Mouse (Mus musculus): ENCODE measurements around the gene Oprm1.
A peak's percentile ranks its signal among the peaks of the same experiment; 100 is the strongest.

Gene Oprm1

GRCm38 (mm10) chr10:7043896-7044295 lies 285.6 kb downstream of the Oprm1 start:
- DNase-seq (ENCODE audit: low spot score in 2 of 2): no peak

GRCm38 (mm10) chr10:7047288-7047918 lies 289.1 kb downstream of the Oprm1 start:
- no peak for DNase-seq (ENCODE audit: low spot score in 2 of 2)

GRCm38 (mm10) chr10:7047919-7048291 lies 289.6 kb downstream of the Oprm1 start:
- no peak for DNase-seq (ENCODE audit: low spot score in 2 of 2)

GRCm38 (mm10) chr10:7049901-7050300 lies 291.6 kb downstream of the Oprm1 start:
- DNase-seq (ENCODE audit: low spot score in 2 of 2): no peak

GRCm38 (mm10) chr10:7052315-7053017 lies 294.2 kb downstream of the Oprm1 start, which contains the start of gene Ipcef1:
TSS of gene Ipcef1 (minus strand) at chr10:7052478.
- DNase-seq (ENCODE audit: low spot score in 2 of 2): no peak

- DNase-seq (ENCODE audit: low spot score in 2 of 2): no peak
Observed at GRCm38 (mm10) chr10:7054560-7055205, 296.4 kb downstream of the Oprm1 start.

- DNase-seq (ENCODE audit: low spot score in 2 of 2): no peak
Observed at GRCm38 (mm10) chr10:7057546-7057945, 299.2 kb downstream of the Oprm1 start.

GRCm38 (mm10) chr10:7060326-7060725 lies 302.0 kb downstream of the Oprm1 start:
- no peak for DNase-seq (ENCODE audit: low spot score in 2 of 2)

GRCm38 (mm10) chr10:7062993-7063392 lies 304.7 kb downstream of the Oprm1 start:
- DNase-seq (ENCODE audit: low spot score in 2 of 2): peak; percentile 49 to 68

GRCm38 (mm10) chr10:7063752-7064457 lies 305.6 kb downstream of the Oprm1 start:
- DNase-seq (ENCODE audit: low spot score in 2 of 2): peak in 1 of 2 experiments; percentile 32

GRCm38 (mm10) chr10:7068608-7069007 lies 310.3 kb downstream of the Oprm1 start:
- no peak for DNase-seq (ENCODE audit: low spot score in 2 of 2)

- DNase-seq (ENCODE audit: low spot score in 2 of 2): no peak
Observed at GRCm38 (mm10) chr10:7069090-7069489, 310.8 kb downstream of the Oprm1 start.

- no peak for DNase-seq (ENCODE audit: low spot score in 2 of 2)
Observed at GRCm38 (mm10) chr10:7070100-7070835, 312.0 kb downstream of the Oprm1 start.

GRCm38 (mm10) chr10:7070924-7071323 lies 312.6 kb downstream of the Oprm1 start:
- no peak for DNase-seq (ENCODE audit: low spot score in 2 of 2)

GRCm38 (mm10) chr10:7074231-7074630 lies 315.9 kb downstream of the Oprm1 start:
- no peak for DNase-seq (ENCODE audit: low spot score in 2 of 2)

GRCm38 (mm10) chr10:7075661-7076060 lies 317.4 kb downstream of the Oprm1 start:
- no peak for DNase-seq (ENCODE audit: low spot score in 2 of 2)

GRCm38 (mm10) chr10:7076201-7076600 lies 317.9 kb downstream of the Oprm1 start:
- DNase-seq (ENCODE audit: low spot score in 2 of 2): peak; percentile 28 to 30

GRCm38 (mm10) chr10:7076662-7077211 lies 318.4 kb downstream of the Oprm1 start:
- no peak for DNase-seq (ENCODE audit: low spot score in 2 of 2)

- DNase-seq (ENCODE audit: low spot score in 2 of 2): no peak
Observed at GRCm38 (mm10) chr10:7077389-7077808, 319.1 kb downstream of the Oprm1 start.

- no peak for DNase-seq (ENCODE audit: low spot score in 2 of 2)
Observed at GRCm38 (mm10) chr10:7077971-7078370, 319.7 kb downstream of the Oprm1 start.
